Mouse (Mus musculus) ES-Bruce4 (cell line): ENCODE results near the gene Cdh4. TPM values are rescaled to one million over a fixed set of nuclear protein-coding genes. Genes with fewer than 3 reads are reported as not detected.

Experiments used
- H3K27ac ChIP-seq: 2 replicates; pipeline ENCODE4 v1.5.1; 2012; ENCODE audit warnings: low read length, inconsistent platforms; ENCODE audit not compliant: insufficient read depth
- H3K27me3 ChIP-seq: 2 replicates; pipeline ENCODE4 v1.6.1; 2012; ENCODE audit warnings: mild to moderate bottlenecking, low read length, inconsistent platforms; ENCODE audit not compliant: control insufficient read depth, poor library complexity, insufficient read depth, severe bottlenecking
- H3K36me3 ChIP-seq: 2 replicates; pipeline ENCODE4 v1.6.1; 2012; ENCODE audit warnings: inconsistent platforms, mild to moderate bottlenecking, low read length, moderate library complexity; ENCODE audit not compliant: control insufficient read depth, poor library complexity, insufficient read depth, severe bottlenecking
- H3K4me1 ChIP-seq: one replicate; pipeline ENCODE4 v1.8.1; 2011; ENCODE audit warnings: low read length; ENCODE audit not compliant: control insufficient read depth, insufficient read depth
- H3K4me3 ChIP-seq: 2 replicates; pipeline ENCODE4 v1.5.1; 2011; ENCODE audit warnings: low read depth, mild to moderate bottlenecking, low read length
- H3K9ac ChIP-seq: 2 replicates; pipeline ENCODE4 v1.6.1; 2012; ENCODE audit warnings: low read depth, mild to moderate bottlenecking, inconsistent platforms; ENCODE audit not compliant: poor library complexity, severe bottlenecking
- H3K9me3 ChIP-seq: replicated peaks from 2 replicates; pipeline ENCODE4 v1.6.1; 2012; ENCODE audit warnings: mild to moderate bottlenecking, low read length, inconsistent platforms; ENCODE audit not compliant: control insufficient read depth, poor library complexity, insufficient read depth, severe bottlenecking
- CTCF ChIP-seq: IDR thresholded peaks from one replicate; pipeline ENCODE4 v1.8.1; 2011; ENCODE audit warnings: low read depth, low read length
- EP300 ChIP-seq: IDR thresholded peaks from 2 replicates; pipeline ENCODE4 v1.6.1; 2011; ENCODE audit warnings: low read depth, low read length; ENCODE audit not compliant: insufficient read depth
- POLR2A ChIP-seq: IDR thresholded peaks from one replicate; pipeline ENCODE4 v1.8.1; 2011; ENCODE audit warnings: low read length; ENCODE audit not compliant: insufficient read depth
- polyA plus RNA-seq: library from polyadenylated mRNA; stranded (reverse); fragments of >200 nt; gene quantifications from 2 replicates; pipeline ENCODE4 v1.2.4, GENCODE M21; 2011; ENCODE audit warnings: low read depth; ENCODE audit not compliant: missing spikeins, insufficient read depth, insufficient read length

Cdh4 gene
- polyA plus RNA-seq, 1 experiment: 1.4 TPM

DNA sequence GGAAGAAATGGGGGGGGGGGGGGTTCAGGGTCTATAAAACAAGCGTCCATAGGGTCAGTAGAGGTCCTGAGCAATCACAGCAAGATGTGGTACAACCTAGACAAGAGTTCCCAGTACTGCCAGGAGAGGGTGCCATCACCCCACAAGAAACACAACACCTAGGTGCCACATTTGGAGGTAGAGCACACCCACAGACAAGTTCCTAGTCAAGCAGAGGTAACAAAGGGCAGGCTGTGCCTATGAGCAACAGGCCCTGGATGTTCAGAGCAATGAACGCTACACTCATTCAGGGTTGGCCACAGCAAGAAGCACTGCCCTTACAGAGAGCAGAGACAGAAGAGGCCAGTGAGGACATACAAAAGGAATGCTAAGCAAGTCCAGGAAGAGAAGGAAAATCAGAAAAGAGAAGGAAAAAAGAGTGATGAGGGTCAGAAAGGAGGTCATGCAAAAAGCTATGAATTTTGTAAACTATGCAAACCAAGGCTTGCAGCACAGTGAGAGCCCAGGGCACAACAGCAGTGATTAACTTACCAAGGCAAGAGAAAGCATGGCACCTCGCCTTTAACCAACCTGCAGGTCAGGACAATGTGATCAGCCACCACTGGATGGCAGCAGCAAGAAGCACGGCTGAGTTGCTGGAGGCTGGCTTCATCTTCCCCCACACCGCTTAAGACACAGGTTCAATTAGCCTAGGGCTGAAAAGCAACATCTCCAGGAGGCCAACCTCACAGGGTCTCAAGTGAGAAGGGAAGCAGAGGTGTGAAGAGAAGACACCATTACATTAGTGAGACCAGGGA lies 474.8 kb downstream of the Cdh4 start:
- Histone ChIP-seq H3K4me1 (no peaks in the 10 kb centered on the region), H3K36me3 (peaks cover 6% of the 10 kb centered on the region; the same call in 1 of the 2 replicates), H3K27me3 (no peaks in the 10 kb centered on the region), H3K9me3 (no peaks in the 10 kb centered on the region), H3K27ac (no peak overlapping the region), H3K4me3 (no peak overlapping the region), H3K9ac (no peak overlapping the region)
- TF ChIP-seq CTCF (peak; percentile 91), POLR2A (no peak)

DNA sequence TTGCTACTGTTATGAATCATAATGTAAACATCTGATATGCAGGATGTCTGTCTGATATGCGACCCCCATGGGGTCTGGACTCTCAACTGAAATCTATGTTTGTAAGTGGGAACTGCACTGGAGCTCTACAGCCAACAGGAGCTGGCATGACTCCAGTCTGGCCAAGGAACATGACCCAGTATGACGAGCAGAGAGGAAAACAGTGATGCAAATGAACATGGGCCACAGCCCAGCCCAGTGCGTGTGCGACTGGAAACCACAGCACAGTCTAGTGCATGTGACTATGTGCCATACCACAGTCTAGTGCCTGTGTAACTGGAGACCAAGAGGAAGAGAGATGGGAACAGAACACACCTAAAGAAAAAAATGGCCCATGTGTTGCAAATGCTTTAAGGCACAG lies 477.8 kb downstream of the Cdh4 start:
- H3K27me3 ChIP-seq: no peaks in the 10 kb centered on the region
- no peak overlapping the region for H3K27ac ChIP-seq
- H3K4me3 ChIP-seq: no peak overlapping the region
- H3K4me1 ChIP-seq: no peaks in the 10 kb centered on the region
- no peak overlapping the region for H3K9ac ChIP-seq
- H3K9me3 ChIP-seq: no peaks in the 10 kb centered on the region
- no peaks in the 10 kb centered on the region; the same call in 1 of the 2 replicates for H3K36me3 ChIP-seq
- TF ChIP-seq EP300: no peak
- TF ChIP-seq POLR2A: no peak
- no peak for TF ChIP-seq CTCF

DNA sequence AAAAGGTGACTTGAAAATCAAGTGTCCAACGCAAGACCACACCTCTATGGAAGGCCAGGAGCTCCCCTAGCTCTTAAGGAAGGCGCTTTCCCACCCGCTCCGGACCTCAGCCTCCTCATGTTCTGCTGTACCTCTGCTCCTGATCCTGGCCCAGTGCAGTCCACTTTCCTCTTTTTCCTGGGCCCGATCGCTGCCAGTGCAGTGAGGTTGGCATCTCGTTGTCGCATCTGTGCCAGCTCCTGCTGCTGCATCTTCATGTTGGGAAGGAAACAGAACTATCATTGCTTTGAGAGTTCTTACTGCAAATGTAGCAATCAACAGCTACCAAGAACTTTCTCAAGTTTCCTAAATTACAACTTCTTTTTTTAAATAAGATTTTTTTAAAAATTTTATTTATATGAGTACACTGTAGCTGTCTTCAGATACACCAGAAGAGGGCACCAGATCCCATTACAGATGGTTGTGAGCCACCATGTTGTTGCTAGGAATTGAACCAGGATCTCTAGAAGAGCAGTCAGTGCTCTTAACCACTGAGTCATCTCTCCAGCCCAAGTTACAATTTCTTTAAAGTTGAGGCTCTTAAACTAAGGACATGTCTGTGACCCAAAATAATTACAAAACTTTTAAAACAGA lies 478.9 kb downstream of the Cdh4 start:
- H3K9ac ChIP-seq: no peak overlapping the region
- H3K36me3 ChIP-seq: peaks cover under 1% of the 10 kb centered on the region; the same call in 1 of the 2 replicates
- no peak overlapping the region for H3K4me3 ChIP-seq
- H3K9me3 ChIP-seq: no peaks in the 10 kb centered on the region
- H3K27ac ChIP-seq: no peak overlapping the region
- no peaks in the 10 kb centered on the region for H3K4me1 ChIP-seq
- no peaks in the 10 kb centered on the region for H3K27me3 ChIP-seq
- TF ChIP-seq POLR2A: no peak
- no peak for TF ChIP-seq CTCF

DNA sequence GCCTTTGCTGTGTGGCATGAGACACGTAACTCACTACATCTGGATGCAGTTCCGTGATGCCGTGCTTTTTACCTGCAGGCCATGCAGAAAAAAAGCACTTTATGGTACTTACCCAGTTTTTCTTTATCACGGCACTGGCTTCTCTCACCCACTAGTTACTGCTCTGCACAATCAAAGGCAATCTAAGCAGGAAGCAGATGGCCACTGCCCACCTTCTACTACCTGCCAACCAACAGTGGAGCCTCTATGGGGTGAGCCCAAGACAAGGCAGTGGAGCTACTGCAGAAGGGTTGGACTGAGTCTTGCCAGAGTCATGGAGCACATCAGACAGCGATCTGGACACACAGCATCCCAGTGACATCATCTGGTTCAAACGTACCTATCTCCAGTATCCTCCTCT lies 481.8 kb downstream of the Cdh4 start:
- TF ChIP-seq POLR2A: no peak
- TF ChIP-seq CTCF: no peak
- no peak for TF ChIP-seq EP300
- Histone ChIP-seq H3K27me3 (no peaks in the 10 kb centered on the region), H3K4me1 (no peaks in the 10 kb centered on the region), H3K36me3 (peaks cover 2% of the 10 kb centered on the region; the same call in 1 of the 2 replicates), H3K27ac (no peak overlapping the region), H3K9ac (no peak overlapping the region), H3K9me3 (no peaks in the 10 kb centered on the region), H3K4me3 (no peak overlapping the region)

DNA sequence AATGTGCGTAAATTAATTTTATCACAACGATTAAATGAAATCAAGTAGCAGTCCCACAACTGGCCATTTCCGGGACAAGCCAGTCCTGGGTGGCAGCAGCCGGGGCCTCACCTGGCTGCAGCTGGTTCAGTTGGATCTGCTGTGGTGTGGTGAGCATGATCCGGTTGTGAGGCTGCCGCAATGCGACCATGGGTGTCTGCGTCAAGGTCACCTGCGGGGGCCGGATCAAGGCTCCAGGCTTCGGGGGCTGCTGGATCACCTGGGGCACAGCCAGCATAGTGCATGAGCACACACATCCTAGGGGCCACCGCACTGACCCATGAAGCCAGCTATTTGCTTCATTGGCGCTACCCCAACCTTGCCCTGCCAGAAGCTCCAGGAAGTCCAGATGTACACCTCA lies 486.9 kb downstream of the Cdh4 start:
- Histone ChIP-seq H3K4me3 (no peak overlapping the region), H3K9me3 (no peaks in the 10 kb centered on the region), H3K9ac (no peak overlapping the region), H3K27ac (no peak overlapping the region), H3K4me1 (no peaks in the 10 kb centered on the region), H3K27me3 (no peaks in the 10 kb centered on the region), H3K36me3 (peaks cover 12% of the 10 kb centered on the region; the same call in 1 of the 2 replicates)
- TF ChIP-seq EP300 (no peak), CTCF (no peak), POLR2A (no peak)

DNA sequence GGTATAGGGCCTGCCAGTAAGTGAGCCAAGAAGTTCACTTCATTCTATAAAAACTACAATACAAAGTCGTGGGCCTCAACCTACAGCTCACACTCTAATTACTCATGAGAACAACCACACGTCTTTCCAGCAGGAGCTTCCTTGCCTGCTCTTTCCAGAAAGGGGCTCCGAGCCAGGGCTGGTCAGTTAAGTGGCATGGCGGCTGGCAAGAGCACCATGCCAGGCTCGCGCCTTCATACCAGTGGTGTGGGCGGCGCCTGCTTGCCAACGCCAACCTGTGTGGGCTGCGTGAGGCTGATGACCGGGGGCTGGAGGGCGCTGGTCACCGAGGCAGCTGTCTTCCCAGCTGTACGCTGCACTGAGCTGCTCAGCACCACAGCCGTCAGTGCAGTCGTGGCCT lies 489.5 kb downstream of the Cdh4 start:
- Histone ChIP-seq H3K4me1 (no peaks in the 10 kb centered on the region), H3K36me3 (peaks cover 10% of the 10 kb centered on the region; the same call in 1 of the 2 replicates), H3K27ac (no peak overlapping the region), H3K9me3 (no peaks in the 10 kb centered on the region), H3K4me3 (no peak overlapping the region), H3K27me3 (no peaks in the 10 kb centered on the region), H3K9ac (no peak overlapping the region)
- TF ChIP-seq CTCF (no peak), POLR2A (no peak)
